Mouse (Mus musculus) olfactory bulb, adult 2 months (tissue): ENCODE measurements around the gene Creld1.

ENCODE experiments used
- CTCF ChIP-seq: fragments of 200-500 bp; IDR thresholded peaks from 2 replicates; pipeline ENCODE4 v1.5.1; 2012; ENCODE audit warnings: low read depth, mild to moderate bottlenecking, low read length, moderate library complexity; ENCODE audit not compliant: insufficient read depth
- POLR2A ChIP-seq: fragments of 200-500 bp; IDR thresholded peaks from 2 replicates; pipeline ENCODE4 v1.6.1; 2012; ENCODE audit warnings: mild to moderate bottlenecking, low read depth, low read length, moderate library complexity; ENCODE audit not compliant: insufficient read depth

DNA sequence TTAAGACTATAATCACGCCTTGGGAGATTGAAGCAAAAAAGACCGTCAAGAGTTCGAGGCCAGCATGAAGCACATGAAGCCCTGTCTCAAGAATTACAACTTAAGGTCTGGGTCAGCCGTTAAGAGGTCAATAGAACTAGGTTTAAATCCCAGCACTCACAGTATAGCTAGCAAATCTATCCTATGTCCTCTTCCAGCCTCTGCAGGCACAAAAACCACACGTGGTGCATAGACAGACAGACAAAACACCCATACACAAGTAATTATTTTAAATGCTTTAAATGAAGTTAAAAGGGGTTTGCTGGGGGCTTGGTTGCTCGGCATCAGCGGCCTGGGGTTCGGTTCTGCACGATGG is 41.0 kb upstream of the Creld1 start:
- TF ChIP-seq POLR2A (no peak), CTCF (no peak)
